Mouse (Mus musculus) layer of hippocampus, postnatal 25 days (tissue): Measurements from ENCODE around the gene Hpse2. TPM values are rescaled to one million over a fixed set of nuclear protein-coding genes. Genes with fewer than 3 reads are reported as not detected.

Source experiments
- DNase-seq, 2 experiments: peaks; one replicate each; pipeline ENCODE4 v3.0.0; 2022; ENCODE audit warnings: mixed read lengths in 2 of 2, low spot score in 1 of 2; ENCODE audit errors: extremely low spot score in 1 of 2
- total RNA-seq, 2 experiments: library from RNA; stranded (reverse); gene quantifications; 2 replicates each; pipeline ENCODE4 v1.2.3; 2021

Gene Hpse2
- total RNA-seq, 2 experiments from 2014 or later, result 0.25 to 0.28 TPM

- no peak for DNase-seq
Observed at GRCm38 (mm10) chr19:42980537-42980936, 407.6 kb downstream of the Hpse2 start.

GRCm38 (mm10) chr19:42977938-42978337 lies 410.2 kb downstream of the Hpse2 start:
- DNase-seq, result no peak

GRCm38 (mm10) chr19:42973740-42974139 lies 414.4 kb downstream of the Hpse2 start:
- no peak for DNase-seq

- no peak for DNase-seq
Observed at GRCm38 (mm10) chr19:42965171-42965570, 423.0 kb downstream of the Hpse2 start.

GRCm38 (mm10) chr19:42948114-42948636 lies 440.0 kb downstream of the Hpse2 start:
- no peak for DNase-seq

GRCm38 (mm10) chr19:42937544-42937943 lies 450.6 kb downstream of the Hpse2 start:
- no peak for DNase-seq

GRCm38 (mm10) chr19:42936661-42937193 lies 451.4 kb downstream of the Hpse2 start:
- no peak for DNase-seq

GRCm38 (mm10) chr19:42929702-42930101 lies 458.5 kb downstream of the Hpse2 start:
- no peak for DNase-seq

- DNase-seq, result no peak
Observed at GRCm38 (mm10) chr19:42928271-42928670, 459.9 kb downstream of the Hpse2 start.

GRCm38 (mm10) chr19:42922610-42923009 lies 465.5 kb downstream of the Hpse2 start:
- DNase-seq, result no peak

GRCm38 (mm10) chr19:42913703-42914102 lies 474.5 kb downstream of the Hpse2 start:
- no peak for DNase-seq

- DNase-seq, result no peak
Observed at GRCm38 (mm10) chr19:42909719-42910118, 478.4 kb downstream of the Hpse2 start.

GRCm38 (mm10) chr19:42908553-42908952 lies 479.6 kb downstream of the Hpse2 start:
- DNase-seq, result no peak

- DNase-seq, result no peak
Observed at GRCm38 (mm10) chr19:42906328-42906727, 481.8 kb downstream of the Hpse2 start.

- no peak for DNase-seq
Observed at GRCm38 (mm10) chr19:42904726-42905125, 483.4 kb downstream of the Hpse2 start.

GRCm38 (mm10) chr19:42904240-42904639 lies 483.9 kb downstream of the Hpse2 start:
- DNase-seq, result no peak

- no peak for DNase-seq
Observed at GRCm38 (mm10) chr19:42903840-42904239, 484.3 kb downstream of the Hpse2 start.

GRCm38 (mm10) chr19:42902410-42903021 lies 485.6 kb downstream of the Hpse2 start:
- peak in 1 of 2 experiments; percentile 31 for DNase-seq

GRCm38 (mm10) chr19:42891599-42891998 lies 496.6 kb downstream of the Hpse2 start:
- DNase-seq, result no peak

- DNase-seq, result no peak
Observed at GRCm38 (mm10) chr19:42877653-42878052, 510.5 kb downstream of the Hpse2 start.

GRCm38 (mm10) chr19:42876563-42876962 lies 511.6 kb downstream of the Hpse2 start:
- DNase-seq, result no peak
